Mouse (Mus musculus) liver, embryonic 11.5 days (tissue): ENCODE data around the gene Efna2. TPM values are rescaled to one million over a fixed set of nuclear protein-coding genes. Genes with fewer than 3 reads are reported as not detected.
A peak's percentile ranks its signal among the peaks of the same experiment; 100 is the strongest.

Experiments
- ATAC-seq: fragments of 200-750 bp; cut with Nextera tagmentation; replicated peaks from 2 replicates; pipeline ENCODE4 v1.8.0; 2017; ENCODE audit warnings: moderate number of reproducible peaks, mild to moderate bottlenecking, moderate TSS enrichment, moderate library complexity; ENCODE audit not compliant: low FRiP score
- DNase-seq: peaks from one replicate; pipeline ENCODE4 v3.0.0-alpha.2; 2017; ENCODE audit warnings: low spot score
- H3K27ac ChIP-seq: fragments of 300-500 bp; sonication (generic); 2 replicates; pipeline ENCODE4 v1.5.1; 2014; ENCODE audit warnings: mild to moderate bottlenecking, low read depth, low read length, control low read depth
- H3K27me3 ChIP-seq: fragments of 300-500 bp; sonication (generic); replicated peaks from 2 replicates; pipeline ENCODE4 v1.6.1; 2014; ENCODE audit warnings: low read length, mixed read lengths; ENCODE audit not compliant: control insufficient read depth, insufficient read depth
- H3K36me3 ChIP-seq: fragments of 300-500 bp; sonication (generic); 2 replicates; pipeline ENCODE4 v1.6.1; 2014; ENCODE audit warnings: mild to moderate bottlenecking, low read length, moderate library complexity, mixed read lengths; ENCODE audit not compliant: control insufficient read depth, insufficient read depth
- H3K4me1 ChIP-seq: fragments of 300-500 bp; sonication (generic); replicated peaks from 2 replicates; pipeline ENCODE4 v1.6.1; 2014; ENCODE audit warnings: low read length, mixed read lengths; ENCODE audit not compliant: control insufficient read depth, insufficient read depth
- H3K4me2 ChIP-seq: fragments of 300-500 bp; sonication (generic); 2 replicates; pipeline ENCODE4 v1.6.1; 2014; ENCODE audit warnings: mild to moderate bottlenecking, control low read depth, moderate library complexity
- H3K4me3 ChIP-seq: fragments of 300-500 bp; sonication (generic); 2 replicates; pipeline ENCODE4 v1.5.1; 2014; ENCODE audit warnings: low read depth, low read length, control low read depth
- H3K9ac ChIP-seq: fragments of 300-500 bp; sonication (generic); 2 replicates; pipeline ENCODE4 v1.6.1; 2014; ENCODE audit warnings: low read depth, low read length, control low read depth
- H3K9me3 ChIP-seq: fragments of 300-500 bp; sonication (generic); 2 replicates; pipeline ENCODE4 v1.6.1; 2016; ENCODE audit warnings: low read length, inconsistent platforms, mixed read lengths; ENCODE audit not compliant: control insufficient read depth
- WGBS: fragments of 180-500 bp; shearing (Covaris S2); extraction: QIAGEN DNeasy Blood & Tissue Kit; methylation state at CpG from one replicate; pipeline ENCODE4 v1.1.7; 2014; 5-methylcytosine and 5-hydroxymethylcytosine counted together
- polyA plus RNA-seq: library from polyadenylated mRNA; unstranded; fragments of >200 nt; fragmentation: Nextera tagmentation; extraction: Ambion mirVana; gene quantifications from 2 replicates; pipeline ENCODE4 v1.2.1, GENCODE M21; 2014

Efna2 gene
- polyA plus RNA-seq, 1 experiment from 2014 or later = 10.7 TPM

- 69% methylated on average over 10 of the region's 10 CpGs for WGBS
- Histone ChIP-seq H3K9me3 (no peaks in the 10 kb centered on the region), H3K9ac (peak within 1 kb of the TSS; percentile 63), H3K36me3 (peaks cover 22% of the 10 kb centered on the region), H3K4me1 (peaks cover 54% of the 10 kb centered on the region), H3K4me2 (peak within 1 kb of the TSS; percentile 100), H3K4me3 (peak within 1 kb of the TSS; percentile 80), H3K27ac (peak within 1 kb of the TSS; percentile 88), H3K27me3 (peaks cover 31% of the 10 kb centered on the region)
- no peak for ATAC-seq
- DNase-seq = no peak
Observed at GRCm38 (mm10) chr10:80140666-80141035, 38.6 kb upstream of the Efna2 start, which contains the start of gene Cbarp. Cbarp (minus strand) TSS chr10:80140835.

GRCm38 (mm10) chr10:80141243-80141642 is 38.0 kb upstream of the Efna2 start:
- whole genome bisulfite sequencing = 0% methylated on average over 29 of the region's 29 CpGs
- Histone ChIP-seq H3K9me3 (no peaks in the 10 kb centered on the region), H3K27me3 (peaks cover 26% of the 10 kb centered on the region), H3K4me3 (peak overlapping the region; percentile 80), H3K36me3 (peaks cover 27% of the 10 kb centered on the region), H3K27ac (peak overlapping the region; percentile 88), H3K9ac (peak overlapping the region; percentile 63), H3K4me1 (peaks cover 60% of the 10 kb centered on the region), H3K4me2 (peak overlapping the region; percentile 75)
- DNase-seq (peak; percentile 96), ATAC-seq (peak; percentile 80)

GRCm38 (mm10) chr10:80141786-80142529 is 37.3 kb upstream of the Efna2 start:
- Histone ChIP-seq H3K4me3 (peak overlapping the region; percentile 80), H3K27ac (peak overlapping the region; percentile 88), H3K27me3 (peaks cover 19% of the 10 kb centered on the region), H3K36me3 (peaks cover 29% of the 10 kb centered on the region), H3K9ac (peak overlapping the region; percentile 90), H3K9me3 (no peaks in the 10 kb centered on the region), H3K4me2 (peak overlapping the region; percentile 75), H3K4me1 (peaks cover 61% of the 10 kb centered on the region)
- 1% methylated on average over 43 of the region's 43 CpGs for WGBS
- ATAC-seq (peak; percentile 83), DNase-seq (peak; percentile 89)

GRCm38 (mm10) chr10:80142530-80142925 is 36.8 kb upstream of the Efna2 start:
- H3K9ac ChIP-seq = peak overlapping the region; percentile 90
- peaks cover 13% of the 10 kb centered on the region for H3K27me3 ChIP-seq
- WGBS = 1% methylated on average over 15 of the region's 15 CpGs
- H3K9me3 ChIP-seq = no peaks in the 10 kb centered on the region
- H3K27ac ChIP-seq = peak overlapping the region; percentile 88
- H3K4me3 ChIP-seq = peak overlapping the region; percentile 80
- H3K4me1 ChIP-seq = peaks cover 61% of the 10 kb centered on the region
- H3K4me2 ChIP-seq = peak overlapping the region; percentile 75
- DNase-seq (no peak), ATAC-seq (peak; percentile 7; the same call in 1 of the 2 replicates)
- peaks cover 29% of the 10 kb centered on the region for H3K36me3 ChIP-seq

- WGBS = 95% methylated on average over 7 of the region's 7 CpGs
- ATAC-seq (no peak), DNase-seq (no peak)
- H3K27me3 ChIP-seq = peaks cover 4% of the 10 kb centered on the region; the same call in 1 of the 2 replicates
- H3K9me3 ChIP-seq = no peaks in the 10 kb centered on the region
- H3K27ac ChIP-seq = no peak overlapping the region
- H3K4me1 ChIP-seq = peaks cover 55% of the 10 kb centered on the region
- no peak overlapping the region for H3K9ac ChIP-seq
- H3K36me3 ChIP-seq = peaks cover 29% of the 10 kb centered on the region
- H3K4me3 ChIP-seq = peak overlapping the region; percentile 80
- peak overlapping the region; percentile 75 for H3K4me2 ChIP-seq
Observed at GRCm38 (mm10) chr10:80143664-80144063, 35.6 kb upstream of the Efna2 start.

- H3K4me1 ChIP-seq = peaks cover 54% of the 10 kb centered on the region
- H3K4me3 ChIP-seq = no peak overlapping the region
- ATAC-seq (no peak), DNase-seq (no peak)
- H3K27me3 ChIP-seq = 0 out of 2 replicates have a peak, but pooled peaks cover 3% of the 10 kb centered on the region
- WGBS = 91% methylated on average over 12 of the region's 12 CpGs
- H3K9ac ChIP-seq = no peak overlapping the region
- peaks cover 29% of the 10 kb centered on the region for H3K36me3 ChIP-seq
- no peaks in the 10 kb centered on the region for H3K9me3 ChIP-seq
- H3K27ac ChIP-seq = no peak overlapping the region
- no peak overlapping the region for H3K4me2 ChIP-seq
Observed at GRCm38 (mm10) chr10:80144159-80144558, 35.1 kb upstream of the Efna2 start.

GRCm38 (mm10) chr10:80144864-80145838 is 34.1 kb upstream of the Efna2 start:
- H3K4me2 ChIP-seq = peak overlapping the region; percentile 19; the same call in 1 of the 2 replicates
- peak overlapping the region; percentile 99 for H3K27ac ChIP-seq
- peaks cover 51% of the 10 kb centered on the region for H3K4me1 ChIP-seq
- no peaks in the 10 kb centered on the region for H3K9me3 ChIP-seq
- ATAC-seq (no peak), DNase-seq (peak; percentile 46)
- H3K27me3 ChIP-seq = no peaks in the 10 kb centered on the region
- H3K9ac ChIP-seq = 0 out of 2 replicates have a peak overlapping the region, but pooled peaks have one; percentile 49
- peaks cover 33% of the 10 kb centered on the region for H3K36me3 ChIP-seq
- no peak overlapping the region for H3K4me3 ChIP-seq
- WGBS = 80% methylated on average over 20 of the region's 20 CpGs

- ATAC-seq = no peak
- peak overlapping the region; percentile 49 for H3K9ac ChIP-seq
- H3K27ac ChIP-seq = peak overlapping the region; percentile 99
- DNase-seq = no peak
- peaks cover 33% of the 10 kb centered on the region for H3K36me3 ChIP-seq
- no peak overlapping the region for H3K4me3 ChIP-seq
- H3K27me3 ChIP-seq = no peaks in the 10 kb centered on the region
- 85% methylated on average over 6 of the region's 6 CpGs for WGBS
- H3K9me3 ChIP-seq = no peaks in the 10 kb centered on the region
- H3K4me2 ChIP-seq = peak overlapping the region; percentile 19; the same call in 1 of the 2 replicates
- peaks cover 51% of the 10 kb centered on the region for H3K4me1 ChIP-seq
Observed at GRCm38 (mm10) chr10:80145896-80146295, 33.4 kb upstream of the Efna2 start.
